Mouse (Mus musculus) ES-E14 (cell line): Measurements from ENCODE around the gene Trpm2. TPM values are rescaled to one million over a fixed set of nuclear protein-coding genes. Genes with fewer than 3 reads are reported as not detected.
A peak's percentile ranks its signal among the peaks of the same experiment; 100 is the strongest.

Source experiments
- DNase-seq: peaks from one replicate; pipeline ENCODE4 v3.0.0-alpha.2; 2013; ENCODE audit warnings: low read depth, low spot score
- H3K27ac ChIP-seq: 2 replicates; pipeline ENCODE4 v1.5.1; 2012; ENCODE audit warnings: low read depth, mild to moderate bottlenecking, low read length, moderate library complexity, mixed read lengths; ENCODE audit not compliant: poor library complexity, insufficient read depth, severe bottlenecking
- H3K36me3 ChIP-seq: 2 replicates; pipeline ENCODE4 v1.6.1; 2012; ENCODE audit warnings: mild to moderate bottlenecking, low read length, moderate library complexity, mixed read lengths; ENCODE audit not compliant: control insufficient read depth, poor library complexity, insufficient read depth, severe bottlenecking
- H3K4me1 ChIP-seq, 2 experiments: fragments of 150-350 bp in 1 of 2; sonication (generic) in 1 of 2; 2 replicates each; pipeline ENCODE4 v1.6.1; 2012; ENCODE audit warnings: low read length in 2 of 2, mild to moderate bottlenecking in 1 of 2, mixed read lengths in 1 of 2; ENCODE audit not compliant: control insufficient read depth in 2 of 2, insufficient read depth in 2 of 2, poor library complexity in 1 of 2
- H3K4me3 ChIP-seq, 2 experiments: fragments of 150-350 bp in 1 of 2; sonication (generic) in 1 of 2; 2 replicates each; pipeline ENCODE4 v1.5.1; 2012; ENCODE audit warnings: low read length in 2 of 2, low read depth in 1 of 2, mild to moderate bottlenecking in 1 of 2, mixed read lengths in 1 of 2; ENCODE audit not compliant: insufficient read depth in 1 of 2, poor library complexity in 1 of 2, severe bottlenecking in 1 of 2
- H3K9ac ChIP-seq: 2 replicates; pipeline ENCODE4 v1.6.1; 2012; ENCODE audit warnings: low read depth, mild to moderate bottlenecking, low read length, mixed read lengths; ENCODE audit not compliant: poor library complexity, insufficient read depth, severe bottlenecking
- H3K9me3 ChIP-seq: fragments of 150-350 bp; sonication (generic); 2 replicates; pipeline ENCODE4 v1.6.1; 2012; ENCODE audit warnings: low read depth, mild to moderate bottlenecking, low read length; ENCODE audit not compliant: control insufficient read depth, insufficient read depth
- CHD2 ChIP-seq: IDR thresholded peaks from 2 replicates; pipeline ENCODE4 v1.6.1; 2014; ENCODE audit warnings: mild to moderate bottlenecking, low read depth, low read length, inconsistent platforms
- HCFC1 ChIP-seq: IDR thresholded peaks from 2 replicates; pipeline ENCODE4 v1.6.1; 2012; ENCODE audit warnings: low read length, inconsistent platforms, borderline replicate concordance; ENCODE audit not compliant: insufficient read depth
- MAFK ChIP-seq: IDR thresholded peaks from 2 replicates; pipeline ENCODE4 v1.6.1; 2014; ENCODE audit warnings: mild to moderate bottlenecking, low read depth, low read length, inconsistent platforms; ENCODE audit not compliant: insufficient read depth
- ZC3H11A ChIP-seq: IDR thresholded peaks from 2 replicates; pipeline ENCODE4 v1.6.1; 2012; ENCODE audit warnings: low read depth, mild to moderate bottlenecking, inconsistent platforms, low read length, borderline replicate concordance
- ZNF384 ChIP-seq: IDR thresholded peaks from 2 replicates; pipeline ENCODE4 v1.6.1; 2012; ENCODE audit warnings: low read depth, low read length, inconsistent platforms
- in situ Hi-C, 2 experiments: fragments of 600-800 bp; cut with MboI; formaldehyde crosslinking; loops; one replicate each; pipeline ENCODE4 v1.15.1; 2025; ENCODE audit warnings: low sequenced_read_pairs in 2 of 2, inconsistent platforms in 1 of 2; ENCODE audit not compliant: unreplicated experiment in 2 of 2
- total RNA-seq: library from RNA; depleted of rRNA; stranded (reverse); fragments of 300-350 nt; gene quantifications from 2 replicates; pipeline ENCODE4 v1.2.3, GENCODE M21; 2012

Gene Trpm2
- total RNA-seq, 1 experiment = 0.54 TPM

- Histone ChIP-seq H3K4me3 (peak overlapping the region; percentile 85 to 95; a peak in 3 of 4 replicates), H3K9ac (peak overlapping the region; percentile 16; the same call in 1 of the 2 replicates), H3K9me3 (no peaks in the 10 kb centered on the region), H3K4me1 (peaks cover 0 to 3% of the 10 kb centered on the region in 2 experiments; a peak in 2 of 4 replicates), H3K27ac (no peak overlapping the region), H3K36me3 (peaks cover 9% of the 10 kb centered on the region; the same call in 1 of the 2 replicates)
- DNase-seq = no peak
- TF ChIP-seq ZNF384 (no peak), HCFC1 (no peak), MAFK (no peak), ZC3H11A (no peak), CHD2 (no peak)
- in situ Hi-C loops = no loop called here
Measured at GRCm38 (mm10) chr10:77900903-77901818, 69.2 kb downstream of the Trpm2 start.

GRCm38 (mm10) chr10:77900126-77900525 lies 70.2 kb downstream of the Trpm2 start:
- no peak overlapping the region for H3K9ac ChIP-seq

GRCm38 (mm10) chr10:77895562-77895961 lies 74.8 kb downstream of the Trpm2 start:
- Histone ChIP-seq H3K9ac (no peak overlapping the region), H3K27ac (no peak overlapping the region), H3K36me3 (peaks cover 4% of the 10 kb centered on the region; the same call in 1 of the 2 replicates), H3K4me3 (no peak overlapping the region), H3K9me3 (no peaks in the 10 kb centered on the region), H3K4me1 (no peaks in the 10 kb centered on the region)
- no peak for DNase-seq
- TF ChIP-seq MAFK = no peak
- no peak for TF ChIP-seq ZNF384
- TF ChIP-seq ZC3H11A = no peak
- TF ChIP-seq HCFC1 = no peak
- no peak for TF ChIP-seq CHD2
- in situ Hi-C loops = no loop called here

More at GRCm38 (mm10) chr10:77900126-77900525, 70.2 kb downstream of the Trpm2 start:
- no peaks in the 10 kb centered on the region for H3K9me3 ChIP-seq
- TF ChIP-seq ZNF384 (no peak), HCFC1 (no peak), ZC3H11A (no peak), MAFK (no peak), CHD2 (no peak)
- peaks cover 0 to 3% of the 10 kb centered on the region in 2 experiments; a peak in 2 of 4 replicates for H3K4me1 ChIP-seq
- H3K4me3 ChIP-seq = no peak overlapping the region
- no peak overlapping the region for H3K27ac ChIP-seq
- H3K36me3 ChIP-seq = peaks cover 9% of the 10 kb centered on the region; the same call in 1 of the 2 replicates
- DNase-seq = no peak
- in situ Hi-C loops = no loop called here

GRCm38 (mm10) chr10:77890987-77891565 lies 79.3 kb downstream of the Trpm2 start:
- no peak overlapping the region for H3K4me3 ChIP-seq
- H3K36me3 ChIP-seq = no peaks in the 10 kb centered on the region
- H3K27ac ChIP-seq = no peak overlapping the region
- no peaks in the 10 kb centered on the region for H3K9me3 ChIP-seq
- in situ Hi-C loops = no loop called here
- no peaks in the 10 kb centered on the region for H3K4me1 ChIP-seq
- H3K9ac ChIP-seq = no peak overlapping the region
- no peak for DNase-seq
- no peak for TF ChIP-seq MAFK
- TF ChIP-seq CHD2 = no peak
